Mouse (Mus musculus): ENCODE results near the gene Gm5771.

- TF ChIP-seq CTCF (IDR thresholded peaks at IDR 0.05; ENCODE audit: control insufficient read depth, insufficient read depth, insufficient read length): no peak
- TF ChIP-seq MAX (IDR thresholded peaks at IDR 0.05): no peak
- TF ChIP-seq USF1 (IDR thresholded peaks at IDR 0.05; ENCODE audit: low read depth): no peak
- no peak for TF ChIP-seq CEBPB (IDR thresholded peaks at IDR 0.05; ENCODE audit: low read depth)
- no peak for TF ChIP-seq MYOG (IDR thresholded peaks at IDR 0.05; ENCODE audit: control insufficient read depth, extremely low read depth, insufficient read length)
- TF ChIP-seq FOSL1 (IDR thresholded peaks at IDR 0.05; ENCODE audit: insufficient read depth, low read length, poor library complexity, severe bottlenecking): no peak
These were observed 38.2 kb upstream of the Gm5771 start, which contains the start of gene Try10 for GRCm38 (mm10) chr6:41353932-41354331.

All from C2C12 (cell line).